Mouse (Mus musculus) erythroid progenitor cell, adult 5-6 weeks (primary cell): ENCODE results near the gene Brd7. TPM values are rescaled to one million over a fixed set of nuclear protein-coding genes. Genes with fewer than 3 reads are reported as not detected.
A peak's percentile ranks its signal among the peaks of the same experiment; 100 is the strongest.

Source experiments
- ATAC-seq: replicated peaks from 2 replicates; pipeline ENCODE4 v1.8.0; 2016; ENCODE audit warnings: moderate number of reproducible peaks, mild to moderate bottlenecking, moderate TSS enrichment, inconsistent platforms; ENCODE audit not compliant: poor library complexity, low FRiP score, severe bottlenecking
- total RNA-seq, 2 experiments: library from RNA; stranded (forward) in 1 of 2; stranded (reverse) in 1 of 2; fragments of 150-400 nt in 1 of 2; fragments of 186-747, 209-891 nt in 1 of 2; gene quantifications; 2 replicates each; pipeline versions ENCODE4 v1.2.3 to v1.2.4; 2015 to 2017; ENCODE audit warnings: low replicate concordance in 2 of 2

Brd7 gene
- total RNA-seq (2015; ENCODE audit: low replicate concordance), result 50.5 and 117 TPM in 2 replicates
- total RNA-seq (2017; ENCODE audit: low replicate concordance), result 34.1 and 47.1 TPM in 2 replicates

GRCm38 (mm10) chr8:88361708-88362428 lies at the start of gene Brd7:
Gene Brd7, minus strand, starts transcription at chr8:88362194.
- peak; percentile 62 for ATAC-seq

GRCm38 (mm10) chr8:88411461-88411860 lies 49.5 kb upstream of the Brd7 start:
- no peak for ATAC-seq

DNA sequence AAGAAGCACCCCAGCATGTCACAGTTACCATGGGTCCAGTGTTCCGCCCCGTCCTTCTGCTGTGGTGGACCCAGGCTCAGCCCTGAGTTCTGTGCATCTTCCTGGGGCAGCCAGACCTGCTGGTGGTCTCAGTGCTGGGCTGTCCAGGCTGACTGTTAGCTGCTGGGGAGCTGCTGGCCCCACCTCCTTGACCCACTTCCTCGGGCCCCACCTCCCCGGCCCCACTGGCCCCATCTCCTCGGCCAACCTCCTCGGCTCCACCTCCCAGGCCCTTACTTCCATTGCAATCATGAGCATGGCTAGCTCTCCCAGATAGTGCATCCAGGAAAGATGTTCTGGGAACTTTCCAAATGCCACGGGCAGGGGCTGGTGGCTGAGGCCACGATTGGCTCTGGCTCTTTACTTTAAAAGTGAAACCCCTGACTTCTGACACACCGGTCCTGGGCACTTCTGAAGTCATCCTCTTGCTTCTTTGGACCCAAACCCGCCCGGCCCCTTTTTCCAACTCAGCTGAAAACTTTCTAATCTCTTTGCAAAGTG lies 47.5 kb upstream of the Brd7 start:
- ATAC-seq, result no peak

DNA sequence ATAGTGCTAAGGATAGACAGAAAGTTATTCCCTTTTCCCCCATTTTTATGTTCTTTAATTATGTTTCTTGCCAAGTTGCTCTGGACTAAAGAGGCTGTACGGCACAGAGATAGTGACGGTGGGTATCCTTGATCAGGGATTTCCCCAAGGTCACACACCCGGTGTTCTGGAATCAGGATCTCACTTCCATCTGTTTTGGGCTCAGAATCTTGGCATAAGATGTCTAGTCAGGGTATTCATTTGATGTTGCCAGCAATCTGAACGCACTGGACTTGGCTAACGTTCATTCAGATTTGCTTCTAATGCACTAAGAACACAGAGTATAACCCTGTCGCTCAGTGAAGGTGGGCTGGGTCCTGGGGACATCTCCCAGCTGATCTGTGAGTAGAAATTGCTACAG lies 45.7 kb upstream of the Brd7 start:
- ATAC-seq, result no peak

- ATAC-seq, result no peak
Observed at GRCm38 (mm10) chr8:88398060-88398459, 36.1 kb upstream of the Brd7 start.

DNA sequence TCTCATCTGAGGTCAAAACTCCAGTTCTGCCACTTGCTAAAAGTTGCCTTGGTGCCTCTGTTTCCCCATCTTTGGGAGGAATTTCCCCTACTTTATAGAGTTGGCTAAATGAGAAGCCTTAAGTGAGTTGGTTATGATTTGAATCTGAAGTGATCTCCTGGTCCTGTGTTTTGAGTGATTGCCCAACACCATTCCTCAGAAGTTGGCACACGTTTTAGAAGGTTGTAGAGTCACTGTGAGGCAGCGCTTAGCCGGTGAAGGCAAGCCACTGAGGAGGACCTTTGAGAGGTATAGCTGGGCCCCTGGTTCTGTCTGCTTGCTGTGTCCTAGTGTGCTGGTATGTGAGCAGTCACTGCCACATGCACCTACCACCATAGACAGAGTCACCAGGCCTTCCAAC lies 31.3 kb upstream of the Brd7 start:
- no peak for ATAC-seq

DNA sequence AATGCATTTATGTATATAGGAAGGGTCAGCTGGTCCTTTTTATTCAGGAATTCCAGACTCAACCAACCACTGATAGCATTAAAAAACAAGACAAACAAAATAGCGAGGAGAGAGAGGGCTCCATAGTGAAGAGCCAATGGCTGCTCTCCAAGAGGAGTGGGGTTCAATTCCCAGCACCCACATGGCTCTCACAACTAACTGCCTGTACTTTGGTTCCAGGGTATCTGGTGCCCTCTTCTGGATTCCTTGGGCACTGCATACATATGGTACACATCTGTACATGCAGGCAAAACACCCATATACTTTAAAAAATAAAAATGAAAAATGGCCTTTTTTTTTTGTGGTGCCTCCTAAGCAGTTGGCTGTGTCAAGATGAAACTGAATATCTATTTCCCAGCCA lies 28.8 kb upstream of the Brd7 start:
- ATAC-seq, result 0 out of 2 replicates have a peak, but pooled peaks have one; percentile 46

GRCm38 (mm10) chr8:88388691-88389239 lies 26.8 kb upstream of the Brd7 start:
- ATAC-seq, result no peak

- ATAC-seq, result no peak
Observed at GRCm38 (mm10) chr8:88387874-88388273, 25.9 kb upstream of the Brd7 start.

DNA sequence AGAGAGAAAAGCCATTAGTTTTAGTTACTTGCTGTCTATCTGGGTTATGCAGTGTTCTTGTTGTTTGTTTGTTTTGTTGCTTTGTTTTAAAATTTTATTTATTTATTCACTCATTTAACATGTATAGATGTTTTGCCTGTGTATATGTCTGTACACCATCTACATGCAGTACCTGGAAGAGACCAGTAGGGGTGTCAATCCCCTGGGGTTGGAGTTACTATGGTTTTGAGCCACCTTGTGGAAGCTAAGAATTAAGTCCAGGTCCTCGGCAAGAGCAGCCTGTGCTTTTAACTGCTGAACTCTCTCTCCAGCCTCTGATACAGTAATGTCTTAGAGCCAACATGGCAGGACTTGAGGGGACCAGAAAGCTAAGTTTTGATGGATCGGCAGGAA lies 21.2 kb upstream of the Brd7 start:
- peak; percentile 60; the same call in 1 of the 2 replicates for ATAC-seq

GRCm38 (mm10) chr8:88382311-88383163 lies 20.5 kb upstream of the Brd7 start:
- no peak for ATAC-seq

DNA sequence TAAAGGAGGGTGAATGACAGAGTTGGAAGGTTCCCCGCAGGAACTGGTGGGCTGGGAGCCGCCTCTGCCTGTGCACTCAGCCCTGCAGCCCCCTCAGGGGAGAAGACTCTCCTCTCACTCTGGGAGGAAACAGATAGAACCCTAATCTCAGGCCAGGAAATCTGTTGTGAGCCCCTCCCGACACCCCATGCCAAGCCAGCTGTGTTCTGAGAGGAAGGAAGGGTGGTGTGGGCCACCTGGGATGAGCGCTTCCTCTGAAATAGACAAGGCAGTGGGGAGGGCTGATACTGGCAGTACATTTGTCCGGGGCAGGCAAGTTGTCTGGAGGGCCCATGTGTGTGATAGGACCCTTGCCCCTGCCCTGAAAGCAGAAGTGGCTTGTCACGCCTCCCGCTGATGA lies 18.5 kb upstream of the Brd7 start:
- no peak for ATAC-seq

- no peak for ATAC-seq
Observed at GRCm38 (mm10) chr8:88376836-88377582, 15.0 kb upstream of the Brd7 start.

DNA sequence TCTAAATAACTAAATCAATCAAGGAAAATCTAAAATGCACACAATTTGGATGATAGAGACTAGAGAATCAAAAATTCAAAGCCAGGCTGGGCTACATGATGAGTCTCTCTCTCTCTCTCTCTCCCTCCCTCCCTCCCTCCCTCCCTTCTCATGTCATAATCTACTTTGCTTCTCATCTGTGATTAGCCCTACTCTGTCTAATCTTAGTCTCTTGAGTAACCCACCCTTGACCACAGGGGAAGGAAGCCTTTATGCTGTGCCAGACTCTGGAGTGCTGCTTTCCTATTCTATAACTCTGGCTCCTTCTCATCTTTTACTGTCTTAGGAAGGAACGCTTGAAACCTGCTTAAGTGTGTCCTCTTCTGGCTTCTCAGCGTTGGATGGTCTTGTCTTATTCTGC lies 9.5 kb upstream of the Brd7 start:
- no peak for ATAC-seq

- ATAC-seq, result no peak
Observed at GRCm38 (mm10) chr8:88369805-88370204, 7.8 kb upstream of the Brd7 start.

GRCm38 (mm10) chr8:88369221-88369620 lies 7.2 kb upstream of the Brd7 start:
- ATAC-seq, result no peak

DNA sequence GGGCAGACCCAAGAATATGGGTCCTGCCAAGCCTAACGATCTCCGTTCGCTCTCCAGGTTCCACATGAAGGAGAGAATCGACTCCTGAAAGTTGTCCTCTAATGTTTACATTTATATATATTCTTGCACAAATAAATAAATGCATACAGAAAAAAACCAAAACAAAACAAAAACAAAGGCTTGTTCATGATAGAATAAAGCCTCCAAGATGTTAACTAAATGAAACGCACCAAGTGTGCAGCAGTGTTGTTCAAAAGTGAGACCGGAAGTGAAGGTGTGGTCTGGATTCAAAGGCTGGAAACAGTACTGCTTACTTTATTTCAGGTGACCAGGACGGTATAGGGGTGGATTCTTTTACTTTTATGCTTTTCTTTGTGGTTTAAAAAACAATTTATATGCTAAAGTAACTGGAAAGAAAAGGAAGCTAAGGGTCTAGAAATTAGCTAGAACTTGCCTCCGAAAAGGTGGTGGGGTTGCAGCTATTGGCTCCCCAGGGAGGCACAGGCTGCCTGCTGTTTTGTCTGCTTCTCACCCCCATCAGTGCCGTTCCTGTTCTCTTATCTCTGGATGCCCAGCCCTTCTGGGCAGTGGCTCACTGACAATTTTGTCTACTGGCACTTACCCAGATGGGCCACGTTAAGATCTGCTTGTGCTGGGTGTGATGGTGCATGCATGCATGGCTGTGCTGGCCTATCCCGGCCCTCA lies 604 bp upstream of the Brd7 start:
- ATAC-seq, result peak; percentile 89

DNA sequence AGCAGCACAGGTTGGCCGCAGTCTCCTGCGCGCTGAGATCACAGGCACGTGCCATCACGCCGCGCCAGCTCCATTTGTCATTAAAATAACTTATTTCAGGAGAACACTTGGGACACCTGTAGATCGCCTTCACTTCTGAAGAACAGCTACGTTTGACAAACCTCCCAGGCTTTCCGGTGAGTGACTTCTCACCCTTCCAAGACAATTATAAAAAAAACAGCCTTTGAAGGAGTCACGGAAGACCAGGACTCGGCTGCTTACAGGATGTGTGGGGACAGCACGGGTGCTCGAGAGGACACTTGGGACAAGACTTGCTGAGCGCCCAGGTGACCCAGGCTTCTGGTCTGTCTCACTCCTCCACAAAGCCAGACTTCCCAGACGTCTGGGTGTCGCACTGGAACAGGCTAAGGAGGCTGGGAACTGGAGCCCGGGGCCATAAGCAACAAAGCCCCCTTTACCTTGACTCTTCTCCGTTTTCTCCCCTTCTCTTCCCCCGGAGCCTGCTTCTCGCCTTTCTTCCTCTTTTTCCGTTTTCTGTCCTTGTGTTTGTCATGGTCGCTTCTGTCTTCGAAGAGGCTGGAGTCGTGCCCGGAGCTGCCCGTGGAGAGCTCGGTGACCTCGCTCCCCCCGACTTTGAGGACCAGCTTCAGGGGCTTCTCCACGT lies 818 bp downstream of the Brd7 start:
- no peak for ATAC-seq

DNA sequence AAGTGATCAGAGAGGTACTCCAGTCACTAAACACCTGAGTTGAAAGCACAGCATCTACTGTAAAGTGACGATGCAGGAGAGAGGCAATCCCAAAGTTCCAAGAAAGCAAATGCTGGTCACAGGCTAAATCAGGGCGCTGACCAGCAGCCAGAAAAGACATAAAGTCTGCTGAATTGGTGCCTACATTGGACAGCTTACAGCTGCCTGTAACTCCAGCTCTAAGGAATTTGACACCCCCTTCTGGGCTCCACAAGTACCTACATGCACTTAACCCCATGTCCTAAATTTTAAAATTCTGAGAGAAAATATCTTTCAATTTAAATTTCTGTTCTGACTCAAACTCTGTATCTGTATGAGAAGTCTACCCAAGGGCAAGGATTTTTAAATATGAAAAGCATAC lies 2.0 kb downstream of the Brd7 start:
- no peak for ATAC-seq
